ENCODE assay signal across 8 mouse cellular contexts in the genomic region with DNA sequence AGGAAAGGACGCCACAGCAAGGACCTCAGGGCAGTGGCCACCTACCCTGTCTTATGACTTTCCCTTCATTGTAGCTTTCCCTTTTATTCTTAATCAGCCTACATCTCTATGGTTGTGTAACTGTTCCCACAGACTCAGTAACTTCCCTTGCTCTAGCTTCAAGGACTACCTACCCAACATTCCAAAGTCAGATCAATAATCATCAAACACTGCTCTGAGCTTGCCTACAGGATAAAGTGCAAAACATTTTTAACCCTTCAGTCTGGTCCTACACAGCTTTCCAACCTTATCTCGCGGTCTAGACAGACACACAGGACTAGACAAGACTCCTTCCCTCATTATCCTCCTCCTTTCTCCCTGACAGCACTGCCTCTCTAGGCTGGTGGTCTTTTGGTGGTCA. TPM values are rescaled to one million over a fixed set of nuclear protein-coding genes. Genes with fewer than 3 reads are reported as not detected.
A peak's percentile ranks its signal among the peaks of the same experiment; 100 is the strongest.
DNase-seq lines count a peak whose midpoint lies in the region; ATAC-seq and TF ChIP-seq lines count a peak whose summit lies in the region.

No protein-coding gene starts in this region.

- H3K9ac ChIP-seq in embryonic facial prominence, embryonic 14.5 days (ENCODE audit: low read depth, low read length): peak overlapping the region; percentile 73
- peak overlapping the region; percentile 48 for H3K9ac ChIP-seq in intestine, postnatal 0 days (ENCODE audit: low read depth, low read length)
- peak overlapping the region; percentile 91 for H3K9ac ChIP-seq in neural tube, embryonic 12.5 days

- H3K4me2 ChIP-seq in embryonic facial prominence, embryonic 14.5 days (ENCODE audit: low read depth, low read length): peak overlapping the region; percentile 76
- H3K4me2 ChIP-seq in intestine, postnatal 0 days (replicated peaks; ENCODE audit: low read depth): peak overlapping the region; percentile 85
- H3K4me2 ChIP-seq in neural tube, embryonic 12.5 days (replicated peaks): peak overlapping the region; percentile 78

- peaks cover 11% of the 10 kb centered on the region for H3K4me1 ChIP-seq in lung, adult 2 months (ENCODE audit: control insufficient read depth, insufficient read depth, low read length)
- H3K4me1 ChIP-seq in embryonic facial prominence, embryonic 14.5 days (ENCODE audit: control insufficient read depth, insufficient read depth, low read length): peaks cover 21% of the 10 kb centered on the region
- peaks cover 4% of the 10 kb centered on the region for H3K4me1 ChIP-seq in intestine, postnatal 0 days (replicated peaks; ENCODE audit: control insufficient read depth, insufficient read depth, low read length)
- H3K4me1 ChIP-seq in neural tube, embryonic 12.5 days: peaks cover 22% of the 10 kb centered on the region

- no peak for TF ChIP-seq CTCF in lung, adult 2 months (IDR thresholded peaks at IDR 0.05; ENCODE audit: insufficient read depth, low read length)
- TF ChIP-seq CTCF in intestine, postnatal 0 days (IDR thresholded peaks at IDR 0.05; ENCODE audit: low read depth): no peak

- no peaks in the 10 kb centered on the region for H3K36me3 ChIP-seq in embryonic facial prominence, embryonic 14.5 days (ENCODE audit: control insufficient read depth, insufficient read depth, low read length)
- no peaks in the 10 kb centered on the region for H3K36me3 ChIP-seq in intestine, postnatal 0 days (ENCODE audit: control insufficient read depth, insufficient read depth)
- H3K36me3 ChIP-seq in neural tube, embryonic 12.5 days: no peaks in the 10 kb centered on the region

- H3K9me3 ChIP-seq in embryonic facial prominence, embryonic 14.5 days (ENCODE audit: control insufficient read depth, low read length): no peaks in the 10 kb centered on the region
- H3K9me3 ChIP-seq in intestine, postnatal 0 days (ENCODE audit: control insufficient read depth): no peaks in the 10 kb centered on the region
- no peaks in the 10 kb centered on the region for H3K9me3 ChIP-seq in neural tube, embryonic 12.5 days

- no peak for ATAC-seq in embryonic facial prominence, embryonic 14.5 days (ENCODE audit: low read depth)
- ATAC-seq in intestine, postnatal 0 days: peak; percentile 4; the same call in 1 of the 2 replicates
- ATAC-seq in neural tube, embryonic 12.5 days (ENCODE audit: low FRiP score, low read depth): peak; percentile 15

- H3K27me3 ChIP-seq in embryonic facial prominence, embryonic 14.5 days (replicated peaks; ENCODE audit: control insufficient read depth, insufficient read depth, low read length): no peaks in the 10 kb centered on the region
- no peaks in the 10 kb centered on the region for H3K27me3 ChIP-seq in intestine, postnatal 0 days (replicated peaks; ENCODE audit: control insufficient read depth, insufficient read depth, low read length)
- no peaks in the 10 kb centered on the region for H3K27me3 ChIP-seq in neural tube, embryonic 12.5 days (replicated peaks)

- no peak for DNase-seq in lung, adult 2 months
- DNase-seq in lung, postnatal 4 days: no peak
- no peak for DNase-seq in embryonic facial prominence, embryonic 14.5 days (ENCODE audit: low spot score)
- DNase-seq in layer of hippocampus, adult 11-12 months (ENCODE audit: low spot score): no peak
- no peak for DNase-seq in right cerebral cortex, postnatal 25 days
- no peak for DNase-seq in lung, postnatal 14 days

- TF ChIP-seq POLR2A in lung, adult 2 months (IDR thresholded peaks at IDR 0.05; ENCODE audit: borderline replicate concordance, extremely low read depth, low read depth, low read length): no peak

- WGBS in lung, adult 2 months: under 1% methylated on average over 3 of the region's 3 CpGs
- WGBS in embryonic facial prominence, embryonic 14.5 days: 6% methylated on average over 3 of the region's 3 CpGs
- WGBS in intestine, postnatal 0 days: 2% methylated on average over 3 of the region's 3 CpGs
- WGBS in neural tube, embryonic 12.5 days: 0% methylated on average over 3 of the region's 3 CpGs

- H3K4me3 ChIP-seq in lung, adult 2 months (replicated peaks; ENCODE audit: extremely low read depth, low read depth, low read length): peak overlapping the region; percentile 79
- H3K4me3 ChIP-seq in embryonic facial prominence, embryonic 14.5 days (ENCODE audit: low read depth, low read length): peak overlapping the region; percentile 88
- peak overlapping the region; percentile 95 for H3K4me3 ChIP-seq in intestine, postnatal 0 days (ENCODE audit: low read depth, low read length)
- peak overlapping the region; percentile 93 for H3K4me3 ChIP-seq in neural tube, embryonic 12.5 days

- H3K27ac ChIP-seq in embryonic facial prominence, embryonic 14.5 days (replicated peaks; ENCODE audit: low read depth, low read length): peak overlapping the region; percentile 85
- peak overlapping the region; percentile 95 for H3K27ac ChIP-seq in intestine, postnatal 0 days (ENCODE audit: low read depth, low read length)
- peak overlapping the region; percentile 72 for H3K27ac ChIP-seq in neural tube, embryonic 12.5 days

RNA-seq across cellular contexts. Expression of a gene that starts 0.7 kb away (rescaled TPM):
- 11.5 and 12.0 TPM in 2 replicates for polyA plus RNA-seq in lung, adult 2 months (2012; rRNA removed)
- 26.6 and 29.7 TPM in 2 replicates for polyA plus RNA-seq in embryonic facial prominence, embryonic 14.5 days (2014; fragmentation: Nextera tagmentation; extraction: Ambion mirVana)
- 37.3 and 38.8 TPM in 2 replicates for polyA plus RNA-seq in intestine, postnatal 0 days (2015; fragmentation: Nextera tagmentation; extraction: Ambion mirVana)
- polyA plus RNA-seq in neural tube, embryonic 12.5 days (2016; fragmentation: Nextera tagmentation; extraction: Ambion mirVana): 33.1 and 33.3 TPM in 2 replicates
